Mouse (Mus musculus) embryonic facial prominence, embryonic 15.5 days (tissue): ENCODE data around the gene Rpp14. TPM values are rescaled to one million over a fixed set of nuclear protein-coding genes. Genes with fewer than 3 reads are reported as not detected.

Source experiments
- ATAC-seq: fragments of 200-750 bp; cut with Nextera tagmentation; 2 replicates; pipeline ENCODE4 v1.8.0; 2017; ENCODE audit warnings: low read depth, moderate TSS enrichment; ENCODE audit not compliant: insufficient number of reproducible peaks, low FRiP score, low TSS enrichment
- H3K27ac ChIP-seq: fragments of 300-500 bp; sonication (generic); replicated peaks from 2 replicates; pipeline ENCODE4 v1.5.1; 2015; ENCODE audit warnings: mild to moderate bottlenecking, inconsistent platforms
- H3K27me3 ChIP-seq: fragments of 300-500 bp; sonication (generic); 2 replicates; pipeline ENCODE4 v1.6.1; 2015; ENCODE audit warnings: inconsistent platforms
- H3K36me3 ChIP-seq: fragments of 300-500 bp; sonication (generic); 2 replicates; pipeline ENCODE4 v1.6.1; 2015; ENCODE audit warnings: mild to moderate bottlenecking, inconsistent platforms
- H3K4me1 ChIP-seq: fragments of 300-500 bp; sonication (generic); 2 replicates; pipeline ENCODE4 v1.6.1; 2015; ENCODE audit warnings: inconsistent platforms
- H3K4me2 ChIP-seq: fragments of 300-500 bp; sonication (generic); replicated peaks from 2 replicates; pipeline ENCODE4 v1.6.1; 2015; ENCODE audit warnings: mild to moderate bottlenecking, inconsistent platforms
- H3K4me3 ChIP-seq: fragments of 300-500 bp; sonication (generic); replicated peaks from 2 replicates; pipeline ENCODE4 v1.5.1; 2015; ENCODE audit warnings: mild to moderate bottlenecking, inconsistent platforms
- H3K9ac ChIP-seq: fragments of 300-500 bp; sonication (generic); 2 replicates; pipeline ENCODE4 v1.6.1; 2015; ENCODE audit warnings: inconsistent platforms
- H3K9me3 ChIP-seq: fragments of 300-500 bp; sonication (generic); replicated peaks from 2 replicates; pipeline ENCODE4 v1.6.1; 2016; ENCODE audit warnings: inconsistent platforms
- WGBS: fragments of 180-500 bp; shearing (Covaris S2); methylation state at CpG from one replicate; pipeline ENCODE4 v1.1.7; 2015; 5-methylcytosine and 5-hydroxymethylcytosine counted together
- polyA plus RNA-seq: library from polyadenylated mRNA; unstranded; fragments of >200 nt; fragmentation: Nextera tagmentation; extraction: Ambion mirVana; gene quantifications from 2 replicates; pipeline ENCODE4 v1.2.1, GENCODE M21; 2015

Gene Rpp14
- polyA plus RNA-seq, 1 experiment from 2014 or later = 45.2 TPM

- no peak overlapping the region for H3K4me3 ChIP-seq
- ATAC-seq = no peak
- 51% methylated on average over 23 of the region's 23 CpGs for WGBS
- H3K4me2 ChIP-seq = no peak overlapping the region
- H3K9ac ChIP-seq = no peak overlapping the region
- H3K4me1 ChIP-seq = peaks cover 4% of the 10 kb centered on the region; the same call in 1 of the 2 replicates
- no peaks in the 10 kb centered on the region for H3K27me3 ChIP-seq
- H3K9me3 ChIP-seq = no peaks in the 10 kb centered on the region
- H3K27ac ChIP-seq = no peak overlapping the region
- peaks cover 25% of the 10 kb centered on the region for H3K36me3 ChIP-seq
These were observed 59.9 kb downstream of the Rpp14 start for GRCm38 (mm10) chr14:8139724-8140710.

GRCm38 (mm10) chr14:8141131-8141530, 61.0 kb downstream of the Rpp14 start:
- no peaks in the 10 kb centered on the region for H3K27me3 ChIP-seq
- WGBS = 74% methylated on average over 2 of the region's 2 CpGs
- ATAC-seq = no peak
- H3K4me2 ChIP-seq = no peak overlapping the region
- peaks cover 4% of the 10 kb centered on the region; the same call in 1 of the 2 replicates for H3K4me1 ChIP-seq
- no peak overlapping the region for H3K27ac ChIP-seq
- H3K36me3 ChIP-seq = peaks cover 29% of the 10 kb centered on the region
- H3K4me3 ChIP-seq = no peak overlapping the region
- H3K9me3 ChIP-seq = no peaks in the 10 kb centered on the region
- no peak overlapping the region for H3K9ac ChIP-seq

Other genes with a start within 250 kb of the Rpp14 start
- not detected in 2 replicates for gene Gm45521, start 123.1 kb upstream of the Rpp14 start, polyA plus RNA-seq
- gene Dnase1l3, start 85.8 kb upstream of the Rpp14 start, polyA plus RNA-seq = 3.1 and 4.1 TPM in 2 replicates
- 30.2 and 30.6 TPM in 2 replicates for gene Abhd6, start 77.5 kb upstream of the Rpp14 start, polyA plus RNA-seq
- 41.5 and 41.6 TPM in 2 replicates for gene Pxk, start 17.8 kb downstream of the Rpp14 start, polyA plus RNA-seq
- 184 and 195 TPM in 2 replicates for gene Pdhb, start 92.7 kb downstream of the Rpp14 start, polyA plus RNA-seq
- gene Kctd6, start 133.8 kb downstream of the Rpp14 start, polyA plus RNA-seq = 12.6 and 14.8 TPM in 2 replicates
- 1.7 and 3.7 TPM in 2 replicates for gene Acox2, start 179.0 kb downstream of the Rpp14 start, polyA plus RNA-seq
- gene Fam107a, start 237.7 kb downstream of the Rpp14 start, polyA plus RNA-seq = 2.5 and 2.9 TPM in 2 replicates